Mouse (Mus musculus) liver, adult 2 months (tissue): ENCODE data around the gene Ugt1a7c. TPM values are rescaled to one million over a fixed set of nuclear protein-coding genes. Genes with fewer than 3 reads are reported as not detected.

Experiments
- DNase-seq: peaks from one replicate; pipeline ENCODE4 v3.0.0-alpha.2; 2011; ENCODE audit warnings: low read depth, low spot score; ENCODE audit errors: extremely low read depth
- H3K27ac ChIP-seq: fragments of 200-500 bp; replicated peaks from 2 replicates; pipeline ENCODE4 v1.5.1; 2012; ENCODE audit warnings: low read depth, mild to moderate bottlenecking, control low read depth, inconsistent platforms, low read length; ENCODE audit not compliant: insufficient read depth
- H3K27me3 ChIP-seq: fragments of 200-500 bp; 2 replicates; pipeline ENCODE4 v1.6.1; 2012; ENCODE audit warnings: mild to moderate bottlenecking, moderate library complexity, low read length, inconsistent platforms; ENCODE audit not compliant: control insufficient read depth, insufficient read depth
- H3K36me3 ChIP-seq: fragments of 200-500 bp; 2 replicates; pipeline ENCODE4 v1.6.1; 2012; ENCODE audit warnings: low read length, inconsistent platforms; ENCODE audit not compliant: control insufficient read depth, insufficient read depth
- H3K4me1 ChIP-seq: fragments of 200-500 bp; 2 replicates; pipeline ENCODE4 v1.6.1; 2011; ENCODE audit warnings: low read length; ENCODE audit not compliant: control insufficient read depth, insufficient read depth
- H3K4me3 ChIP-seq: fragments of 200-500 bp; 2 replicates; pipeline ENCODE4 v1.5.1; 2011; ENCODE audit warnings: low read depth, mild to moderate bottlenecking, control low read depth, low read length, moderate library complexity; ENCODE audit not compliant: insufficient read depth
- H3K79me2 ChIP-seq: fragments of 200-500 bp; 2 replicates; pipeline ENCODE4 v1.6.1; 2012; ENCODE audit warnings: inconsistent platforms, mild to moderate bottlenecking, low read length, moderate library complexity; ENCODE audit not compliant: control insufficient read depth, insufficient read depth
- H3K9ac ChIP-seq: fragments of 200-500 bp; 2 replicates; pipeline ENCODE4 v1.6.1; 2012; ENCODE audit warnings: low read depth, mild to moderate bottlenecking, control low read depth, inconsistent platforms, low read length
- CTCF ChIP-seq: fragments of 200-500 bp; IDR thresholded peaks from 2 replicates; pipeline ENCODE4 v1.5.1; 2011; ENCODE audit warnings: low read depth, low read length, control low read depth
- POLR2A ChIP-seq: fragments of 200-500 bp; IDR thresholded peaks from 2 replicates; pipeline ENCODE4 v1.6.1; 2011; ENCODE audit warnings: low read length, control low read depth; ENCODE audit not compliant: insufficient read depth; ENCODE audit errors: extremely low read depth
- WGBS: fragments of 180-500 bp; shearing (Covaris S2); methylation state at CpG from one replicate; pipeline ENCODE4 v1.1.7; 2018; 5-methylcytosine and 5-hydroxymethylcytosine counted together
- polyA plus RNA-seq: library from polyadenylated mRNA; depleted of rRNA; stranded (reverse); fragments of >200 nt; gene quantifications from 2 replicates; pipeline ENCODE4 v1.2.3, GENCODE M21; 2012
- total RNA-seq: library from RNA; depleted of rRNA; stranded (reverse); fragments of >200 nt; gene quantifications from 2 replicates; pipeline ENCODE4 v1.2.3, GENCODE M21; 2014

Gene Ugt1a7c
- total and polyA plus RNA-seq, 2 experiments: 2.0 to 51.1 TPM

GRCm38 (mm10) chr1:88240579-88240978 lies 145.7 kb downstream of the Ugt1a7c start:
- Histone ChIP-seq H3K9ac (no peak overlapping the region), H3K36me3 (no peaks in the 10 kb centered on the region), H3K4me3 (no peak overlapping the region), H3K4me1 (no peaks in the 10 kb centered on the region), H3K79me2 (no peaks in the 10 kb centered on the region), H3K27ac (no peak overlapping the region), H3K27me3 (no peaks in the 10 kb centered on the region)
- DNase-seq: no peak
- 75% methylated on average over 4 of the region's 4 CpGs for WGBS
- TF ChIP-seq POLR2A (no peak), CTCF (no peak)

DNA sequence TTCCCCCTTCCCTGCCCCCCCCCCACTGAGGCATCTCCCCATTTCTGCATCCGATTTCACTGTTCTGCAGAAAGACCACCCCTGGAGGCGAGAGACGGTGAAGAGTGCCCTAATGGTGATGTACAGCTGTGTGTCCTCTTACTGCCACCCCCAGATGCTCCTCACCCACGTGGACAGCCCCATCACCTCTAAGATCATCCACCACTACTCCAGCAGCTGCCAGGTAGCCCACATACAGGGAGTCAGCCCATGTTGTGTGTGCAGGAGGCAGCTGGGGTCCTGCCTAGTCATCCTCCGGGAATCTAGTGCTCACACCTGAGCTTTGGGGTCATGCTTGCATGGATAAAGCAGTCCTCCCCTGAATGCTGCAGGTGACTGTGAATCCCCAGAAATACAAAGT lies 149.0 kb downstream of the Ugt1a7c start:
- H3K79me2 ChIP-seq: no peaks in the 10 kb centered on the region
- DNase-seq: no peak
- H3K4me1 ChIP-seq: no peaks in the 10 kb centered on the region
- H3K27ac ChIP-seq: no peak overlapping the region
- no peaks in the 10 kb centered on the region for H3K27me3 ChIP-seq
- no peak overlapping the region for H3K4me3 ChIP-seq
- H3K36me3 ChIP-seq: no peaks in the 10 kb centered on the region
- no peak overlapping the region for H3K9ac ChIP-seq
- TF ChIP-seq CTCF (no peak), POLR2A (no peak)
- 71% methylated on average over 5 of the region's 5 CpGs for WGBS

- Histone ChIP-seq H3K79me2 (no peaks in the 10 kb centered on the region), H3K9ac (no peak overlapping the region), H3K27me3 (no peaks in the 10 kb centered on the region), H3K27ac (no peak overlapping the region), H3K36me3 (no peaks in the 10 kb centered on the region), H3K4me1 (no peaks in the 10 kb centered on the region), H3K4me3 (no peak overlapping the region)
- no peak for DNase-seq
- TF ChIP-seq POLR2A (no peak), CTCF (no peak)
- 81% methylated on average over 6 of the region's 6 CpGs for WGBS
These were observed 151.0 kb downstream of the Ugt1a7c start for GRCm38 (mm10) chr1:88245881-88246280.

GRCm38 (mm10) chr1:88246386-88246785 lies 151.5 kb downstream of the Ugt1a7c start:
- Histone ChIP-seq H3K36me3 (no peaks in the 10 kb centered on the region), H3K9ac (no peak overlapping the region), H3K27me3 (no peaks in the 10 kb centered on the region), H3K4me1 (no peaks in the 10 kb centered on the region), H3K27ac (no peak overlapping the region), H3K79me2 (no peaks in the 10 kb centered on the region), H3K4me3 (no peak overlapping the region)
- WGBS: 46% methylated on average over 6 of the region's 6 CpGs
- DNase-seq: peak; percentile 77
- TF ChIP-seq POLR2A (no peak), CTCF (no peak)

GRCm38 (mm10) chr1:88247660-88248059 lies 152.8 kb downstream of the Ugt1a7c start:
- no peaks in the 10 kb centered on the region for H3K27me3 ChIP-seq
- 47% methylated on average over 2 of the region's 2 CpGs for WGBS
- DNase-seq: no peak
- no peak overlapping the region for H3K4me3 ChIP-seq
- no peak overlapping the region for H3K9ac ChIP-seq
- peaks cover 1% of the 10 kb centered on the region; the same call in 1 of the 2 replicates for H3K4me1 ChIP-seq
- H3K36me3 ChIP-seq: no peaks in the 10 kb centered on the region
- no peaks in the 10 kb centered on the region for H3K79me2 ChIP-seq
- TF ChIP-seq CTCF: no peak
- no peak overlapping the region for H3K27ac ChIP-seq

DNA sequence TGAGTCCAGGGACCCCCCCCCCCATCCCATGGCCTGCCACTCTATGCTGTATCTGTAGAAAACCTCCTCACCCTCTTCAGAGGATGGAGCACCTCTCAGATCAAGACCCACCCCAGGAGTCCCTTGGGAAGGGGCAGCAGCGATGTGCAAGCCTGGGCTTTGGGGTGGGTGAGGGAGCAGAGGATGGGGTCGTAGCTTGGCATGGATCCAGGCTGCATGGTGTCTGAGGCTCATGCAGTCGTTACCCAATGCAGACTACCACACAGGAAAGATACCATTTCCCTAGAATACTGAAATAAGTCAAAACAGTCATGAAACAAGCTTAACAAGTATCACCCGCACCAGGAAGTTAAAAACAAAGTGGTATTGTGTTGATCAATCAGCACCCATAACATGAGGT lies 153.8 kb downstream of the Ugt1a7c start:
- TF ChIP-seq POLR2A (no peak), CTCF (no peak)
- no peak overlapping the region for H3K27ac ChIP-seq
- 70% methylated on average over 4 of the region's 4 CpGs for WGBS
- no peak for DNase-seq
- no peaks in the 10 kb centered on the region for H3K36me3 ChIP-seq
- no peaks in the 10 kb centered on the region for H3K79me2 ChIP-seq
- no peak overlapping the region for H3K4me3 ChIP-seq
- H3K27me3 ChIP-seq: no peaks in the 10 kb centered on the region
- peaks cover 11% of the 10 kb centered on the region for H3K4me1 ChIP-seq
- H3K9ac ChIP-seq: no peak overlapping the region
